Mouse (Mus musculus): Measurements from ENCODE around the gene Stk40. TPM values are rescaled to one million over a fixed set of nuclear protein-coding genes. Genes with fewer than 3 reads are reported as not detected.
"Not testable (repeated sequence)": the region's sequence is repeated elsewhere in the genome, so short reads cannot be mapped to it uniquely, and the experiment has no call there.

Stk40 gene
- total and polyA plus RNA-seq, 2 experiments from 2014 or later: 19.7 to 23.3 TPM

DNA sequence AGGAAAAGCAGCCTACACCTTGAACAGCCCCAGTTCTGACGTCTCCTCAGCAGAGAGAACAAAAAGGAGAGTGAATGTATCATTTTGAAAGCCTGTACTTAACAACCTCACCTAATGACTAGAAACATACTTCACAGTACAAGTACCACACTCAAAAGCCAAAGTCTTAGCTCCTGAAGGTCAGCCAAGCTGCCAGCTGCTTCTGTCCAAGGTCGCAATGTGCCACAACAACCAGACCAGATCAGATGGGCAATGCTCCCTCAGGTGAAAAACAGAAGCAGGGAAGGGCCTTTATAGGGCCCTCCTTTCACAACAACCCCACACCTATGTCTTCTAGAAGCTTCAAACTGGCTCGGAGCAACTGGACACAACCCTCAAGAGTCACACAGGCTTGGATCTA, 62.3 kb downstream of the Stk40 start:
- ATAC-seq: no peak
- H3K9ac ChIP-seq (replicated peaks; ENCODE audit: low read length): no peak overlapping the region
- TF ChIP-seq CTCF (IDR thresholded peaks at IDR 0.05; ENCODE audit: low read depth): no peak
- H3K4me1 ChIP-seq (ENCODE audit: insufficient read depth, low read length): 0 out of 2 replicates have a peak, but pooled peaks cover 5% of the 10 kb centered on the region
- WGBS: 78% methylated on average over 3 of the region's 3 CpGs
- no peaks in the 10 kb centered on the region for H3K9me3 ChIP-seq (ENCODE audit: low read length)
- no peak for DNase-seq (ENCODE audit: low spot score)
- H3K36me3 ChIP-seq (ENCODE audit: insufficient read depth, low read length): peaks cover 23% of the 10 kb centered on the region; the same call in 1 of the 2 replicates
- no peak overlapping the region for H3K27ac ChIP-seq
- no peaks in the 10 kb centered on the region for H3K27me3 ChIP-seq (ENCODE audit: insufficient read depth, low read length)
- H3K4me3 ChIP-seq (ENCODE audit: low read length): no peak overlapping the region
- H3K4me2 ChIP-seq (ENCODE audit: low read depth, low read length): no peak overlapping the region

DNA sequence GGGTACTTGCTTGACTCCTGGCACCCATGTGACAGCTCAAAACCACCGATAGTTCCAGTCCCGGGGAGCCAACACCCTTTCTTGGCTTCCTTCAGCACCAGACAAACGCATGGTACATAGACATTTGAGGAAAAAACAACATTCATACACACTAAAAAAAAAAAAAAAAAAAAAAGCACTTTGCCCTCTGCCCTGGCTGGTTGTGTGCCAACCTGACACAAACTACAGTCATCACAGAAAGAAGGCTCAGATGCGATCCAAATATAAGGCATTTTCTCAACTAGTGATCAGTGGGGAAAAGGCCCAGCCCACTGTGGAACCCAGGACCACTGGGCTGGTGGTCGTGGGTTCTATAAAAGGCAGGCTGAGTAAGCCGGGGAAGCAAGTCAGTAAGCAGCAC, 65.1 kb downstream of the Stk40 start:
- Histone ChIP-seq H3K36me3 (ENCODE audit: insufficient read depth, low read length) (peaks cover 35% of the 10 kb centered on the region), H3K9me3 (ENCODE audit: low read length) (no peaks in the 10 kb centered on the region), H3K27ac (no peak overlapping the region), H3K4me2 (ENCODE audit: low read depth, low read length) (no peak overlapping the region), H3K4me3 (ENCODE audit: low read length) (no peak overlapping the region), H3K27me3 (ENCODE audit: insufficient read depth, low read length) (no peaks in the 10 kb centered on the region), H3K9ac (replicated peaks; ENCODE audit: low read length) (no peak overlapping the region), H3K4me1 (ENCODE audit: insufficient read depth, low read length) (no peaks in the 10 kb centered on the region)
- no peak for TF ChIP-seq CTCF (IDR thresholded peaks at IDR 0.05; ENCODE audit: low read depth)
- DNase-seq (ENCODE audit: low spot score) (no peak), ATAC-seq (no peak)
- 92% methylated on average over 6 of the region's 6 CpGs for whole genome bisulfite sequencing

DNA sequence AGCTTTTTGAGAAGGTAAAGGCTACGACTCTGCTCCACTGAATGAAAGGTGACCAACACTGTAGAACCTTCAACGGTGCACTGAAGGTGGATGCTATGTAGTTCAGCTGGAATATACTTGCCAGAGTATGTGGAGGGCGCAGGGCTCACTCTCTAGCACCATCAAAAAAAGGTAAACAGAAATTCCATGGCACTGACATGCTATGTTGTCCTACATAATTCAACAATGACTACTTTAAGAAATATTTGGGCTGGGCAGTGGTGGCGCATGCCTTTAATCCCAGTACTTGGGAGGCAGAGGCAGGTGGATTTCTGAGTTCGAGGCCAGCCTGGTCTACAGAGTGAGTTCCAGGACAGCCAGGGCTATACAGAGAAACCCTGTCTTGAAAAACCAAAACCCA, 67.0 kb downstream of the Stk40 start:
- not testable (repeated sequence) for H3K4me3 ChIP-seq (ENCODE audit: low read length); H3K27me3 ChIP-seq (ENCODE audit: insufficient read depth, low read length); H3K9ac ChIP-seq (replicated peaks; ENCODE audit: low read length); H3K9me3 ChIP-seq (ENCODE audit: low read length); ATAC-seq; H3K4me2 ChIP-seq (ENCODE audit: low read depth, low read length); H3K27ac ChIP-seq; DNase-seq (ENCODE audit: low spot score); H3K4me1 ChIP-seq (ENCODE audit: insufficient read depth, low read length)
- H3K36me3 ChIP-seq (ENCODE audit: insufficient read depth, low read length): peaks cover 48% of the 10 kb centered on the region
- 97% methylated on average over 5 of the region's 5 CpGs for WGBS

DNA sequence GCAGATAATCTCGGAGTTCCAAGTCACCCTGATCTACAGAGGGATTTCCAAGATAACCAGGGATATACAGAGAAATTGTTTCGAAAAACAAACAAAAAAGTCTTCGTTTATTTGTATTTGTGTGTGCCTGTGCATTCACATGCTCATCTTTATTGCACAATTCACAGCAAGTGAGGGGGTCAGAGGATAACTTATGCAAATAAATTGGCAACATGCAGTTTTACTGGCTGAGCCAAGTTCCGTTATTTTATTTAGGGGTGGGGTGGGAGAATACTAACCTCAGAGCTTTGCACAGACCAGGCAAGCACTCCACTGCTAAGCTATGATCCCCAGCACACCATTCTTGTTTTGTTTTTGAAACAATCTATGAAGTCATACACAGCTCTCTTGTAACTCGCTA, 70.0 kb downstream of the Stk40 start:
- WGBS: 86% methylated on average over 5 of the region's 5 CpGs
- Histone ChIP-seq H3K27ac (no peak overlapping the region), H3K4me1 (ENCODE audit: insufficient read depth, low read length) (no peaks in the 10 kb centered on the region), H3K9me3 (ENCODE audit: low read length) (no peaks in the 10 kb centered on the region), H3K4me2 (ENCODE audit: low read depth, low read length) (no peak overlapping the region), H3K27me3 (ENCODE audit: insufficient read depth, low read length) (no peaks in the 10 kb centered on the region), H3K36me3 (ENCODE audit: insufficient read depth, low read length) (peaks cover 62% of the 10 kb centered on the region), H3K4me3 (ENCODE audit: low read length) (no peak overlapping the region), H3K9ac (replicated peaks; ENCODE audit: low read length) (no peak overlapping the region)
- no peak for DNase-seq (ENCODE audit: low spot score)
- ATAC-seq: no peak
- no peak for TF ChIP-seq CTCF (IDR thresholded peaks at IDR 0.05; ENCODE audit: low read depth)

DNA sequence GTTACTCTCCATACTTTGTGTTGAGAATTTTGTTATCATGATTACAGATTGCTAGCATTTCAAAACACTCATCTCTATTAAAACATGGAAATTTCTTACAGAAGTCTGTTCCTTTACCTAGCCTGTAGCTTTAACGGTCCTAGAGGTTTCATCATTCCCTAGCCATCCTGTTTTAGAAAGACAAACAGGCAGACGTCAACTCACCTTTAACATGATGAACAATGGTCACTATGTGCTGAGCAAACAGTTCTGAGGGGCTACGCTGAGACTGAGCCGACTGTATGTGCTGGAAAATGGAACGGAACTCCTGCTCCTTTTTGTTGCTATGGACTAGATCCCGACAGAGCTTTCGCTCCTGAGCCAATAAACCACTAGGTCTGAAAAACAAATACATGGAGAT, 72.2 kb downstream of the Stk40 start:
- peaks cover 57% of the 10 kb centered on the region for H3K36me3 ChIP-seq (ENCODE audit: insufficient read depth, low read length)

DNA sequence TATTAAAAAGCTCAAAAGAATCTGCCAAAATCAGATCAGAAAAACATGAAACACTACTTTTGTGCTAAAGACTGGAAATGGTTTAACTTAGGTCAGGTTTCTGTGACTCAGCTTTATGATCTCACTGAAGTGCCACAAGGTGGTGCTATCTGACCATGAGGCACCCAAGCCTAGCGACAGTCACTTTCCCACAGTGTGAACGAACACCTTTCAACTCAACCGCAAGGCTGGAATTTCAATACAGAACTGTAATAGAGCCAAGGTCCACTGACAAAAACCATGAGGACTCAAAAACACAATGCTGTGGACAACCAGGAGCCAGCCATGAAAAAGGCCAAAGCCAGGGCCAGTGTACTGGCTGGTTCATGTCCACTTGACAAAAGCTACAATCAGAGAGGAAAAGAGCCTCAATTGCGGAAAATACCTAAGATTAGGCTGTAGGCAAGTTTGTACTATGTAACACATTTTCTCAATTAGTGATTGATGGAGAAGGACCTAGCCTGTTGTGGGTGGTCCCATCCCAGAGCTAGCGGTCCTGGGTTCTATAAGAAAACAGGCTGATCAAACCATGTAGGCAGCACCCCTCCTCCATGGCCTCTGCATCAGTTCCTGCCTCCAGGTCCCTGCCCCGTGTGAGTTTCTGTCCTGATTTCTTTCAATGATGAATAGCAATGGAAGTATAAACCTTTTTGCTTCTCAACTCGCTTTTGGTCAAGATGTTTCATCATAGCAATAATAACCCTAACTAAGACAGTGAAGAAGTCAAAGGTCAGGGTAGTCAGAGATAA, 77.6 kb downstream of the Stk40 start:
- H3K27ac ChIP-seq: no peak overlapping the region
- H3K27me3 ChIP-seq (ENCODE audit: insufficient read depth, low read length): no peaks in the 10 kb centered on the region
- no peaks in the 10 kb centered on the region for H3K9me3 ChIP-seq (ENCODE audit: low read length)
- H3K4me2 ChIP-seq (ENCODE audit: low read depth, low read length): no peak overlapping the region
- no peaks in the 10 kb centered on the region for H3K4me1 ChIP-seq (ENCODE audit: insufficient read depth, low read length)
- ATAC-seq: peak; percentile 74
- 50% methylated on average over 7 of the region's 7 CpGs for WGBS
- peak; percentile 85 for TF ChIP-seq CTCF (IDR thresholded peaks at IDR 0.05; ENCODE audit: low read depth)
- H3K9ac ChIP-seq (replicated peaks; ENCODE audit: low read length): no peak overlapping the region
- H3K4me3 ChIP-seq (ENCODE audit: low read length): no peak overlapping the region
- DNase-seq (ENCODE audit: low spot score): peak; percentile 85
- peaks cover 26% of the 10 kb centered on the region for H3K36me3 ChIP-seq (ENCODE audit: insufficient read depth, low read length)

More for the DNA sequence above, 72.2 kb downstream of the Stk40 start:
- H3K9ac ChIP-seq (replicated peaks; ENCODE audit: low read length); H3K4me1 ChIP-seq (ENCODE audit: insufficient read depth, low read length); H3K27me3 ChIP-seq (ENCODE audit: insufficient read depth, low read length); H3K4me3 ChIP-seq (ENCODE audit: low read length); H3K4me2 ChIP-seq (ENCODE audit: low read depth, low read length); DNase-seq (ENCODE audit: low spot score); ATAC-seq; H3K9me3 ChIP-seq (ENCODE audit: low read length); H3K27ac ChIP-seq: not testable (repeated sequence)
- 91% methylated on average over 7 of the region's 7 CpGs for WGBS

DNA sequence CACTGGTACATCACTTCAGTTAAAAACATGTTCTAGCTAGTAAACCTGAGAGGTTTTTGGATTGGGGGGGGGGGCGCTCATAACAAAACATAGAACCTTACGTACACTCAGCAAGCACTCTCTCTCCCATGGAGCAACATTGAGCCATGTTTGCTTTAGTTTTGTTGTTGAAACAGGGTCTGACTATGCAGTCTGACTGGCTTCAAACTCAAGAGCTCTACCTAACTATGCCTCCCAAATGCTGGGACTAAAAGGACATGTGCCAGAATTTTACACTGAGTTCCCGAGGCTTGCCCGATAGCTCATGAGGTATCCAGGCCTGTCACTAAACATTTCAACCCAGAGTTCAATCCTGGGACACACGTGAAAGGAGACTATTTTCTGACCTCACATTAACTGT, 79.3 kb downstream of the Stk40 start:
- Histone ChIP-seq H3K9me3 (ENCODE audit: low read length) (no peaks in the 10 kb centered on the region), H3K4me3 (ENCODE audit: low read length) (no peak overlapping the region), H3K27ac (no peak overlapping the region), H3K4me2 (ENCODE audit: low read depth, low read length) (no peak overlapping the region), H3K9ac (replicated peaks; ENCODE audit: low read length) (no peak overlapping the region), H3K4me1 (ENCODE audit: insufficient read depth, low read length) (no peaks in the 10 kb centered on the region), H3K27me3 (ENCODE audit: insufficient read depth, low read length) (no peaks in the 10 kb centered on the region), H3K36me3 (ENCODE audit: insufficient read depth, low read length) (peaks cover 15% of the 10 kb centered on the region)
- TF ChIP-seq CTCF (IDR thresholded peaks at IDR 0.05; ENCODE audit: low read depth): no peak
- ATAC-seq (no peak), DNase-seq (ENCODE audit: low spot score) (no peak)
- 90% methylated on average over 5 of the region's 5 CpGs for WGBS

Measured in hindbrain, postnatal 0 days (tissue).